Mouse (Mus musculus): ENCODE results near the gene Otulinl.

- TF ChIP-seq MAX (IDR thresholded peaks at IDR 0.05; ENCODE audit: low read length) (no peak), ZKSCAN1 (IDR thresholded peaks at IDR 0.05; ENCODE audit: borderline replicate concordance, low read depth, low read length) (no peak), TCF12 (IDR thresholded peaks at IDR 0.05; ENCODE audit: low read depth, low read length) (no peak), E2F4 (IDR thresholded peaks at IDR 0.05; ENCODE audit: insufficient replicate concordance, low read depth, low read length) (no peak), MEF2A (IDR thresholded peaks at IDR 0.05; ENCODE audit: borderline replicate concordance, low read depth, low read length) (no peak)
Observed at GRCm38 (mm10) chr15:27658356-27658755, 23.0 kb downstream of the Otulinl start.
